Mouse (Mus musculus) CH12.LX (cell line): ENCODE measurements at regions not wholly inside any gene's neighbourhood (a gene's known extent, or its start where the extent isn't known, plus 50 kb on each side); places are given as distances from the start of the nearest gene placed in this dataset.

Experiments
- DNase-seq: peaks from one replicate; pipeline ENCODE4 v3.0.0-alpha.2; 2013; ENCODE audit errors: extremely low read depth
- H3K27ac ChIP-seq: 2 replicates; pipeline ENCODE4 v1.5.1; 2012; ENCODE audit warnings: low read depth, mild to moderate bottlenecking, control low read depth, moderate library complexity; ENCODE audit not compliant: insufficient read depth
- H3K27me3 ChIP-seq: replicated peaks from 2 replicates; pipeline ENCODE3; 2012; ENCODE audit warnings: inconsistent platforms
- H3K36me3 ChIP-seq, 2 experiments: replicated peaks in 1 of 2; 2 replicates each; pipeline versions ENCODE3 to v1.6.1; 2012; ENCODE audit warnings: inconsistent platforms in 1 of 2, low read length in 1 of 2, mild to moderate bottlenecking in 1 of 2, mixed read lengths in 1 of 2, moderate library complexity in 1 of 2; ENCODE audit not compliant: control insufficient read depth in 1 of 2, insufficient read depth in 1 of 2
- H3K4me1 ChIP-seq, 2 experiments: 2 replicates each; pipeline ENCODE4 v1.6.1; 2012; ENCODE audit warnings: inconsistent platforms in 1 of 2, moderate library complexity in 1 of 2; ENCODE audit not compliant: insufficient read depth in 2 of 2, control insufficient read depth in 1 of 2
- H3K4me2 ChIP-seq: 2 replicates; pipeline ENCODE4 v1.6.1; 2012; ENCODE audit warnings: low read depth, mild to moderate bottlenecking, control low read depth; ENCODE audit not compliant: poor library complexity, insufficient read depth, severe bottlenecking
- H3K4me3 ChIP-seq, 3 experiments: fragments of 150-350 bp in 1 of 3; sonication (generic) in 1 of 3; replicated peaks in 1 of 3; 2 replicates each; pipeline versions ENCODE3 to v1.5.1; 2011 to 2012; ENCODE audit warnings: low read depth in 2 of 3, low read length in 2 of 3, mild to moderate bottlenecking in 2 of 3, moderate library complexity in 2 of 3, control low read depth in 1 of 3, improper control_type of control experiment in 1 of 3, inconsistent platforms in 1 of 3, mixed read lengths in 1 of 3; ENCODE audit not compliant: poor library complexity in 1 of 3
- H3K79me2 ChIP-seq: replicated peaks from 2 replicates; pipeline ENCODE4 v1.6.1; 2012; ENCODE audit warnings: mild to moderate bottlenecking, moderate library complexity; ENCODE audit not compliant: control insufficient read depth, poor library complexity, insufficient read depth, severe bottlenecking; ENCODE audit errors: extremely low read depth
- H3K9ac ChIP-seq: 2 replicates; pipeline ENCODE4 v1.6.1; 2012; ENCODE audit warnings: low read depth, mild to moderate bottlenecking, control low read depth, moderate library complexity; ENCODE audit not compliant: insufficient read depth
- H3K9me3 ChIP-seq: replicated peaks from 2 replicates; pipeline ENCODE3; 2012; ENCODE audit warnings: low read length, inconsistent platforms, mixed read lengths
- BHLHE40 ChIP-seq: IDR thresholded peaks from 2 replicates; pipeline ENCODE4 v1.6.1; 2011; ENCODE audit warnings: mild to moderate bottlenecking, low read depth, low read length, improper control_type of control experiment
- CHD1 ChIP-seq: IDR thresholded peaks from 2 replicates; pipeline ENCODE4 v1.6.1; 2012; ENCODE audit warnings: low read depth, low read length, improper control_type of control experiment, inconsistent platforms
- ELF1 ChIP-seq: IDR thresholded peaks from 2 replicates; pipeline ENCODE4 v1.6.1; 2014; ENCODE audit warnings: low read depth, mild to moderate bottlenecking, inconsistent platforms, low read length, improper control_type of control experiment
- ETS1 ChIP-seq: conservative IDR thresholded peaks from 2 replicates; pipeline ENCODE4 v1.6.1; 2012; ENCODE audit warnings: low read depth, mild to moderate bottlenecking, inconsistent platforms, low read length, improper control_type of control experiment, moderate library complexity
- IRF4 ChIP-seq: IDR thresholded peaks from 2 replicates; pipeline ENCODE4 v1.6.1; 2014; ENCODE audit warnings: low read depth, mild to moderate bottlenecking, inconsistent platforms, low read length, improper control_type of control experiment
- KAT2A ChIP-seq: IDR thresholded peaks from 2 replicates; pipeline ENCODE4 v1.6.1; 2012; ENCODE audit warnings: low read length, improper control_type of control experiment, inconsistent platforms; ENCODE audit not compliant: insufficient replicate concordance
- MEF2A ChIP-seq: IDR thresholded peaks from 2 replicates; pipeline ENCODE4 v1.6.1; 2014; ENCODE audit warnings: low read depth, mild to moderate bottlenecking, inconsistent platforms, low read length, improper control_type of control experiment, borderline replicate concordance
- MXI1 ChIP-seq: IDR thresholded peaks from 2 replicates; pipeline ENCODE4 v1.6.1; 2011; ENCODE audit warnings: mild to moderate bottlenecking, low read depth, low read length, improper control_type of control experiment
- NELFE ChIP-seq: IDR thresholded peaks from 2 replicates; pipeline ENCODE4 v1.6.1; 2011; ENCODE audit warnings: low read depth, low read length, improper control_type of control experiment
- NRF1 ChIP-seq: IDR thresholded peaks from 2 replicates; pipeline ENCODE4 v1.6.1; 2014; ENCODE audit warnings: low read depth, mild to moderate bottlenecking, inconsistent platforms, low read length, improper control_type of control experiment, moderate library complexity
- PAX5 ChIP-seq: IDR thresholded peaks from 2 replicates; pipeline ENCODE4 v1.6.1; 2012; ENCODE audit warnings: low read length, inconsistent platforms, mixed read lengths
- POLR2A ChIP-seq: IDR thresholded peaks from 2 replicates; pipeline ENCODE4 v1.6.1; 2011; ENCODE audit warnings: low read depth, mild to moderate bottlenecking, improper control_type of control experiment, low read length
- RAD21 ChIP-seq: IDR thresholded peaks from 2 replicates; pipeline ENCODE4 v1.6.1; 2011; ENCODE audit warnings: low read depth, mild to moderate bottlenecking, low read length, improper control_type of control experiment, moderate library complexity
- SMC3 ChIP-seq: IDR thresholded peaks from 2 replicates; pipeline ENCODE4 v1.6.1; 2011; ENCODE audit warnings: low read depth, low read length, improper control_type of control experiment
- TBP ChIP-seq: conservative IDR thresholded peaks from 2 replicates; pipeline ENCODE4 v1.6.1; 2011; ENCODE audit warnings: low read depth, low read length, improper control_type of control experiment
- TCF12 ChIP-seq: IDR thresholded peaks from 2 replicates; pipeline ENCODE4 v1.6.1; 2014; ENCODE audit warnings: low read depth, mild to moderate bottlenecking, inconsistent platforms, low read length, improper control_type of control experiment
- UBTF ChIP-seq: IDR thresholded peaks from 2 replicates; pipeline ENCODE4 v1.6.1; 2012; ENCODE audit warnings: low read depth, mild to moderate bottlenecking, inconsistent platforms, low read length, improper control_type of control experiment, moderate library complexity
- USF2 ChIP-seq: conservative IDR thresholded peaks from 2 replicates; pipeline ENCODE4 v1.6.1; 2011; ENCODE audit warnings: low read depth, low read length, improper control_type of control experiment
- ZC3H11A ChIP-seq: IDR thresholded peaks from 2 replicates; pipeline ENCODE4 v1.6.1; 2012; ENCODE audit warnings: low read depth, mild to moderate bottlenecking, inconsistent platforms, low read length, improper control_type of control experiment
- ZKSCAN1 ChIP-seq: IDR thresholded peaks from 2 replicates; pipeline ENCODE4 v1.6.1; 2012; ENCODE audit warnings: low read depth, inconsistent platforms, low read length, improper control_type of control experiment, borderline replicate concordance
- ZMIZ1 ChIP-seq: IDR thresholded peaks from 2 replicates; pipeline ENCODE4 v1.6.1; 2012; ENCODE audit warnings: low read depth, mild to moderate bottlenecking, inconsistent platforms, low read length, improper control_type of control experiment
- ZNF384 ChIP-seq: IDR thresholded peaks from 2 replicates; pipeline ENCODE4 v1.6.1; 2012; ENCODE audit warnings: low read depth, low read length, improper control_type of control experiment, inconsistent platforms
- dilution Hi-C: fragments of 300-500 bp; cut with MboI; formaldehyde crosslinking; loops from 2 replicates; pipeline ENCODE4 v1.14.3; 2020; ENCODE audit warnings: low sequenced_read_pairs; ENCODE audit not compliant: extremely low pct_unique_long_range_greater_than_20kb, extremely low pct_ligation_motif_present
- in situ Hi-C: fragments of 300-500 bp; cut with MboI; formaldehyde crosslinking; loops from 3 replicates; pipeline ENCODE4 v1.14.3; 2019; ENCODE audit warnings: low sequenced_read_pairs, low pct_ligation_motif_present, low pct_unique_long_range_greater_than_20kb, mixed read lengths

DNA sequence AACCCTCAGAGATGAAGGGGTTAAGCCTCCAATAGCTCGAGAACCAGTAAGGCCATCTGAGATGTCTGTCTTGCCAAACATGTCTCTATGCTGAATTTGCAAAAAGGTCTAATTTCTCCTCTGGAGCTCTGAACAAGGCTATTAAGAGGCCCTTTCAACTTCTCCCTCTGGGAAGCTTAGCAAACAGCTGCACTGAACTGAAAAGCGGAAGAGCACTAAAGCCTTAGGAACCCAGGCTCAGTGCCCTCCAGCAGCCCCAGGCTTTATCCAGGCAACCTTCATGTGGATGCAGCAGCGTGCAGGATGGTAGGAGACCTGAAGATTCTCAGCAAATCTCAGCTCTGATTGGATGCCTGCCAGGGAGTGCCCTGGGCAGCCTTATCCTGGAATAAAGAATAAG lies 850.1 kb downstream of the Tmem114 start:
- no peak for DNase-seq
- no peaks in the 10 kb centered on the region for H3K4me1 ChIP-seq
- no peak overlapping the region for H3K4me2 ChIP-seq
- no peak overlapping the region for H3K27ac ChIP-seq
- dilution Hi-C loops: no loop called here
- in situ Hi-C loops: no loop called here
- H3K9me3 ChIP-seq: peaks cover 45% of the 10 kb centered on the region
- H3K27me3 ChIP-seq: no peaks in the 10 kb centered on the region
- no peaks in the 10 kb centered on the region for H3K36me3 ChIP-seq
- H3K9ac ChIP-seq: no peak overlapping the region
- no peak overlapping the region for H3K4me3 ChIP-seq
- TF ChIP-seq ZNF384 (no peak), IRF4 (no peak), TCF12 (no peak), CHD1 (no peak)
- H3K79me2 ChIP-seq: no peaks in the 10 kb centered on the region

DNA sequence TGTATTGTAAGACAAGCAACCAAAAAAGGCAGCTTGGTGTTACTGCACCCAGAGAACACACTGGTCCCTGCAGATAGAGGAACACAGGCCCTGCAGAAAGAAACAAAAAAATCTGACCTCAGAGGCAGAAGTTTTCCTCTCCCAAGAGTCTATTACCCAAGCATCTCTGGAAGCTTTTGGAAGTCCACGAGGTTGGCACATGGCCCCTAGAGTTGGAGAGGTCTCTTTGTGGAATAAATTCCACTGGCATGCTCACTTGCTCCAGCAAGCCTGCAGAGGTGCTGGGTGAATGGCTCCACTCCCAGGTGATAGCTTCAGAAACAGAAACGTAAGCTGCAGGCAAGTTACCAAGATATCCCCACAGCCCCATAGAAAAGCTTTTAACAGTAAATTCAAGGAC lies 864.1 kb downstream of the Tmem114 start:
- no peak for DNase-seq
- peaks cover 78% of the 10 kb centered on the region for H3K9me3 ChIP-seq
- TF ChIP-seq POLR2A: no peak
- no peak for TF ChIP-seq ZMIZ1
- TF ChIP-seq RAD21: no peak
- no peak for TF ChIP-seq IRF4
- TF ChIP-seq TBP: no peak
- TF ChIP-seq NELFE: no peak
- TF ChIP-seq NRF1: no peak
- no peak for TF ChIP-seq USF2
- no peak for TF ChIP-seq KAT2A
- no peak for TF ChIP-seq ZC3H11A
- TF ChIP-seq SMC3: no peak
- TF ChIP-seq MXI1: no peak
- TF ChIP-seq ETS1: no peak
- TF ChIP-seq PAX5: no peak
- no peak for TF ChIP-seq MEF2A
- no peak for TF ChIP-seq UBTF
- no peak for TF ChIP-seq ZKSCAN1
- TF ChIP-seq ELF1: no peak
- TF ChIP-seq BHLHE40: no peak
- no peaks in the 10 kb centered on the region for H3K36me3 ChIP-seq
- H3K27ac ChIP-seq: no peak overlapping the region
- H3K4me3 ChIP-seq: no peak overlapping the region
- no peak overlapping the region for H3K9ac ChIP-seq
- H3K79me2 ChIP-seq: no peaks in the 10 kb centered on the region
- no peaks in the 10 kb centered on the region for H3K4me1 ChIP-seq
- H3K4me2 ChIP-seq: no peak overlapping the region
- H3K27me3 ChIP-seq: no peaks in the 10 kb centered on the region
- in situ Hi-C loops (no loop called here), dilution Hi-C loops (no loop called here)
